8 mouse cellular contexts compared by ENCODE assay signal in the genomic region with DNA sequence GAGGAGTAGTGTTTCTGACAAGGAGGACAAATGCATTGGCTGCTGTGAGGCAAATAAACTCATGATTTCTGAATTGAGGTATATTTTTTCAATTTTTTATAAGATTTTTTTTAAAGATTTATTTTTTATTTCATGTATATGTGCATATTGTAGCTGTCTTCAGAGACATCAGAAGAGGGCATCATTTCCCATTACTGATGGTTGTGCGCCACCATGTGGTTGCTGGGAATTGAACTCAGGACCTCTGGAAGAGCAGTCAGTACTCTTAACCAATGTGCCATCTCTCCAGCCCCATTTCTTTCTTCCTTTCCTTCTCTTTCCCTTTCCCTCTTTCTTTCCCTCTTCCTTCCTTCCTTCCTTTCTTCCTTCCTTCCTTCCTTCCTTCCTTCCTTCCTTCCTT. TPM values are rescaled to one million over a fixed set of nuclear protein-coding genes. Genes with fewer than 3 reads are reported as not detected.
DNase-seq lines count a peak whose midpoint lies in the region; ATAC-seq and TF ChIP-seq lines count a peak whose summit lies in the region.

No protein-coding gene starts in this region.

- no peak overlapping the region for H3K9ac ChIP-seq in hindbrain, embryonic 12.5 days

- no peaks in the 10 kb centered on the region for H3K27me3 ChIP-seq in hindbrain, embryonic 10.5 days (ENCODE audit: insufficient read depth, poor library complexity, severe bottlenecking)
- H3K27me3 ChIP-seq in hindbrain, embryonic 12.5 days, result no peaks in the 10 kb centered on the region
- H3K27me3 ChIP-seq in cerebellum, adult 2 months (ENCODE audit: control insufficient read depth, insufficient read depth, low read length), result no peaks in the 10 kb centered on the region

- H3K4me2 ChIP-seq in hindbrain, embryonic 12.5 days (replicated peaks), result no peak overlapping the region

- WGBS in hindbrain, embryonic 10.5 days, result 15% methylated on average over 1 of the region's 1 CpGs
- WGBS in hindbrain, embryonic 12.5 days, result 19% methylated on average over 1 of the region's 1 CpGs
- 23% methylated on average over 1 of the region's 1 CpGs for WGBS in cerebellum, adult 2 months

- H3K9me3 ChIP-seq in hindbrain, embryonic 10.5 days, result no peaks in the 10 kb centered on the region
- no peaks in the 10 kb centered on the region for H3K9me3 ChIP-seq in hindbrain, embryonic 12.5 days (replicated peaks)

- ATAC-seq in hindbrain, embryonic 12.5 days (ENCODE audit: low FRiP score), result no peak

- no peaks in the 10 kb centered on the region for H3K4me1 ChIP-seq in hindbrain, embryonic 10.5 days (replicated peaks)
- no peaks in the 10 kb centered on the region for H3K4me1 ChIP-seq in hindbrain, embryonic 12.5 days
- H3K4me1 ChIP-seq in cerebellum, adult 2 months (ENCODE audit: control insufficient read depth, insufficient read depth, low read length), result no peaks in the 10 kb centered on the region

- DNase-seq in hindbrain, embryonic 10.5 days (ENCODE audit: low spot score), result peak; percentile 32
- peak; percentile 8 for DNase-seq in urinary bladder, postnatal 25 days (ENCODE audit: low spot score)
- DNase-seq in urinary bladder, postnatal 4 days (ENCODE audit: low spot score in 2 of 2), result no peak
- DNase-seq in cerebellum, adult 2 months, result peak; percentile 25 to 52
- peak; percentile 64 for DNase-seq in kidney, postnatal 10 days
- peak; percentile 16 to 49 for DNase-seq in spleen, adult 18-20 months
- no peak for DNase-seq in frontal cortex, postnatal 14 days (ENCODE audit: low spot score in 2 of 2)

- TF ChIP-seq POLR2A in cerebellum, adult 2 months (IDR thresholded peaks at IDR 0.05; ENCODE audit: borderline replicate concordance, insufficient read depth, low read length), result no peak

- no peak overlapping the region for H3K27ac ChIP-seq in hindbrain, embryonic 10.5 days
- no peak overlapping the region for H3K27ac ChIP-seq in hindbrain, embryonic 12.5 days
- no peak overlapping the region for H3K27ac ChIP-seq in cerebellum, adult 2 months (ENCODE audit: insufficient read depth, low read length)

- TF ChIP-seq CTCF in cerebellum, adult 2 months (IDR thresholded peaks at IDR 0.05; ENCODE audit: borderline replicate concordance, insufficient read depth, low read depth, low read length), result peak; percentile 63

- H3K36me3 ChIP-seq in hindbrain, embryonic 10.5 days, result no peaks in the 10 kb centered on the region
- H3K36me3 ChIP-seq in hindbrain, embryonic 12.5 days, result no peaks in the 10 kb centered on the region

- H3K4me3 ChIP-seq in hindbrain, embryonic 10.5 days, result no peak overlapping the region
- H3K4me3 ChIP-seq in hindbrain, embryonic 12.5 days, result no peak overlapping the region
- H3K4me3 ChIP-seq in cerebellum, adult 2 months (replicated peaks; ENCODE audit: insufficient read depth, low read depth, low read length), result no peak overlapping the region

RNA-seq across cellular contexts. Expression of a gene that starts 31.0 kb away (rescaled TPM):
- polyA plus RNA-seq in hindbrain, embryonic 10.5 days (2016; fragmentation: Nextera tagmentation; extraction: Ambion mirVana), result 7.3 and 10.8 TPM in 2 replicates
- polyA plus RNA-seq in hindbrain, embryonic 12.5 days (2016; fragmentation: Nextera tagmentation; extraction: Ambion mirVana), result 7.3 and 7.7 TPM in 2 replicates
- 0.38 and 0.48 TPM in 2 replicates for polyA plus RNA-seq in cerebellum, adult 2 months (2012; rRNA removed)

RNA-seq across cellular contexts. Expression of a gene that starts 31.3 kb away (rescaled TPM):
- polyA plus RNA-seq in hindbrain, embryonic 10.5 days (2016; fragmentation: Nextera tagmentation; extraction: Ambion mirVana), result 27.4 and 30.1 TPM in 2 replicates
- polyA plus RNA-seq in hindbrain, embryonic 12.5 days (2016; fragmentation: Nextera tagmentation; extraction: Ambion mirVana), result 26.5 and 30.4 TPM in 2 replicates
- polyA plus RNA-seq in cerebellum, adult 2 months (2012; rRNA removed), result 19.9 and 21.6 TPM in 2 replicates

Comparison
In these comparisons a context has a peak if more than half of its experiments do, and no peak if none do; other contexts are left out.
1. DNase-seq: peak in hindbrain, embryonic 10.5 days (single experiment), urinary bladder, postnatal 25 days (single experiment), cerebellum, adult 2 months (2 of 2), kidney, postnatal 10 days (single experiment) and spleen, adult 18-20 months (2 of 2); none in urinary bladder, postnatal 4 days (0 of 2) and frontal cortex, postnatal 14 days (0 of 2).